Mouse (Mus musculus): ENCODE results near the gene Rps21.

Rps21 gene

GRCm38 (mm10) chr2:180290503-180290902, 33.3 kb downstream of the Rps21 start:
- no peak for DNase-seq (ENCODE audit: low spot score in 2 of 2)

DNA sequence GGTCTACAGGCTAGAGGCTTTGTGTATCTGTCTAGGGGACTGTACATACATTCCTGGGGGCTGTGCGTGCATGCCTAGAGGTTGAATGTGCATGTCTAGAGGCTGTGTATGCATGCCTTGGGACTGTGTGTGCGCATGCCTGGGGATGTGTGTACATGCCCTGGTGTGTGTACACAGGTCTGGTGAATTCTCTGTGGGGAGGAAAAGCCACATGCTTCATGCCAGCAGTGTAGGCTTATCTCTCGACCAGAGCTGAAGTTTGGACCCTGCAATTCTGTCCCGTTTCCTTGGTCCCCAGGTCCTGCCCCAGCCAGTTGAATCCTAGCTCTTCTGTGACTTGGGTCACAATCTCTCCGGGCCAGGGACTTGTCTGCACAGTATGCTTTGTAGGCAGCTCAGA, 34.4 kb downstream of the Rps21 start:
- DNase-seq (ENCODE audit: low spot score in 2 of 2), result no peak

DNA sequence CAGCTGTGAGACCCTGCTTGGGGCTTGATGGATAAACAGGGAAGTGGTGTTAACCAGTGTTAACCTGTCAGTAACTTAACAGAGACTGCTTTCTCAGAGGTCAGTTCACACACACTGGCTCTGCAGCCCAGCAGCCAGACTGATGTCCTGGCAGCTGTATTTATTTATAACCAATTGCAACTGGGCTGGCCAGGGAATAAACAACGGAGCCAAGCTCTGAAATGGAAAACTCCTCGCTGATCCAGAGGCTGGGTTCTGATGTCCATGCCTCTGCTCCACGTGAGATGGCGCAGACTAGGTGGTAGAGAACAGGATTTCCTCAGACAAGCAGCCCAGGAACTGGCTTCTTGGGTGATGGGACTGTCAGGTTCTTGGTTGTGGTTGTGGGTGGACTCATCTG, 34.8 kb downstream of the Rps21 start:
- DNase-seq (ENCODE audit: low spot score in 2 of 2), result no peak

GRCm38 (mm10) chr2:180292906-180293305, 35.7 kb downstream of the Rps21 start:
- no peak for DNase-seq (ENCODE audit: low spot score in 2 of 2)

DNA sequence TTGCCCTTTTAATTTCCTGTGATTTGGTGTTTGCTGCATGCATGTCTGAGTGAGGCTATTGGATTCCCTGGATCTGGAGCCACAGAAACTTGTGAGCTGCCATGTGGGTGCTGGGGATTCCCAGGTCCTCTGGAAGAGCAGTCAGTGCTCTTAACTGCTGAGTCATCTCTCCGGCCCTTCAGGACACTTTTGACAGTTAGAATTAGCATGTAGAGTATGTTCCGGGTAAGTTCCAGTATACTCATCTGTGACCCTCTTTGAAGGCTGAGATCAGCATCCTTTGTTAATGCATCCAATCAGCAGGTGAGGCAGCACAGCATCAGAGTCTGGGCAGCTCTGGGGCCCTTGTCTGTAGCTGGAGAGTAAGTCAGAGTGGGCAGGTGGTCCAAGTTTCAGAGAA, 43.1 kb downstream of the Rps21 start:
- no peak for DNase-seq (ENCODE audit: low spot score in 2 of 2)

- no peak for DNase-seq (ENCODE audit: low spot score in 2 of 2)
Measured at GRCm38 (mm10) chr2:180300771-180301170, 43.6 kb downstream of the Rps21 start.

GRCm38 (mm10) chr2:180302201-180302600, 45.0 kb downstream of the Rps21 start:
- DNase-seq (ENCODE audit: low spot score in 2 of 2), result no peak

GRCm38 (mm10) chr2:180303468-180303867, 46.3 kb downstream of the Rps21 start:
- DNase-seq (ENCODE audit: low spot score in 2 of 2), result no peak

DNA sequence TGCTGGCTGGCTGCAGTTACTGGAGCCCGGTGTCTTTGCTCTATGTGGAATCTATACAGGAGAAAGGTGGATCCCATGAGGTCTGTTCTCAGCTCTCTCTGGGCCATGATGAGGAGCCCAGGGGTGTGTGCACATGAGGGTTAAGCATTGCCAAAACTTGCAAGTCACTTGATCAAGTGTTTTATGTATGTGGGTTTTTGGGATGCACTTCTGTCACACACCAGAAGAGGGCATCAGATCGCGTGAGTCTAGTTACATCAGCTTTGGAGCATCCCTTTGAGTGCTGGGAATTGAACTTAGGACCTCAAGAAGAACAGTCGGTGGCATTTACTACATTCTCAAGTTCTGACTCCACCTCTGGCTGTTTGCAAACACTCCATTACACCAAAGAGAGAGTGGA, 47.4 kb downstream of the Rps21 start:
- DNase-seq (ENCODE audit: low spot score in 2 of 2), result no peak

GRCm38 (mm10) chr2:180305490-180305889, 48.3 kb downstream of the Rps21 start:
- DNase-seq (ENCODE audit: low spot score in 2 of 2), result no peak

GRCm38 (mm10) chr2:180306009-180306408, 48.8 kb downstream of the Rps21 start:
- DNase-seq (ENCODE audit: low spot score in 2 of 2), result no peak

DNA sequence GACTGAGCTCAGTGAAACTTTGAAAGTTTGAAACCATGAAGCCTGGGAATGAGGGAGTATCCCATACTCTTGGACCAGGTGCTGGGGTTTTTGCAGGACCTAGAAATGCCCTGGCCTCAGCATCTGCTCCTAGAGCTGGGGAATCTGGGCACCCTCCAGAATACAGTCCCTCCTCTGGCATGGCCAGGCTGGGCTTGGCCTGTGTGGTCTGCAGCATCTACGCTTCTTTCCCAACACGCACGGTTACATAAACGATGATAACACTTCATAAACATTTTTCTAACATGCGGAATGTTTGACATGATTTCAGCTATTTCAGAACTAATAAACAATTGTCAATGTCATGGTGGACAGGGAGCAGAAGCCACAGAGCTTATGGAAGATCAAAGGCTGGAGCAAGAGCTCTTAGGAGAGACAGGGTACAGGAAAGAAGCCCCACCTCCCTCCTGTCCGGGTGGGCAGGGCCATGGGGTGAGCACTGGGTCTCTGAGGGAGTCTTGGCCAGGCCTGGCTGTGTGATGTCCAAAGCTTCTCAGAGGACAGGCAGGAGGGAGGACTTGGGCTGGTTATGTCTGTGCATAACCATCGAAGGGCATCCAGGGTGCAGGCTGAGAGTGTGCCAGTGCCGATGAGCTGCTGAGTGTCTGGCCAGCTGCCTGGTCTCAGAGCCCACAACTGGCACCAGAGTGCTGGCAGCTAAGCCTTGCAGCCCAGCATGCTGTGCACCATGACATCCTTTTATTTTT, 49.4 kb downstream of the Rps21 start:
- DNase-seq (ENCODE audit: low spot score in 2 of 2), result no peak

DNA sequence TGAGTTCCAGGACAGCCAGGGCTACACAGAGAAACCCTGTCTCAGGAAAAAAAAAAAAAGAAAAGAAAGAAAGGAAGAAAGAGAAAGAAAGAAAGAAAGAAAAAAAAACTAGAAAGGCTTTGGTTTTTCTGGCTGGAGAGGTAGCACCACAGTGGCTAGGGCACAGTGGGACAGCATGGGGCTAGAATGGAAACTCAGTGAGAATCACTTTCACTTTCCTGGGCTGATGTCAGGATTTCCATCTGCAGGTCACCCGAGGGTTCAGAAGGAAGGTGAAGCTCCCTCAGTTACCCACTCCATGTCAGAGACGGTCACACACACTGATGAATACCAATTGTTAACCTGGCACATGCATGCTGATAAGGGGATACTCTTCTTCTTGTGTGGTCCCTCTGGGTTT, 50.5 kb downstream of the Rps21 start:
- no peak for DNase-seq (ENCODE audit: low spot score in 2 of 2)
